Mouse (Mus musculus) liver, postnatal 0 days (tissue): Measurements from ENCODE around the gene Clcn3. TPM values are rescaled to one million over a fixed set of nuclear protein-coding genes. Genes with fewer than 3 reads are reported as not detected.
A peak's percentile ranks its signal among the peaks of the same experiment; 100 is the strongest.

Experiments
- ATAC-seq: fragments of 200-750 bp; cut with Nextera tagmentation; 2 replicates; pipeline ENCODE4 v1.8.0; 2017; ENCODE audit warnings: mild to moderate bottlenecking, moderate library complexity
- DNase-seq: peaks from one replicate; pipeline ENCODE4 v3.0.0-alpha.2; 2016
- H3K27ac ChIP-seq: fragments of 300-500 bp; sonication (generic); 2 replicates; pipeline ENCODE4 v1.5.1; 2014; ENCODE audit warnings: antibody characterized with exemption, moderate library complexity, mild to moderate bottlenecking, low read depth
- H3K27me3 ChIP-seq: fragments of 300-500 bp; sonication (generic); 2 replicates; pipeline ENCODE4 v1.6.1; 2014; ENCODE audit warnings: low read length, control low read depth, mixed read lengths; ENCODE audit not compliant: insufficient read depth
- H3K36me3 ChIP-seq: fragments of 300-500 bp; sonication (generic); replicated peaks from 2 replicates; pipeline ENCODE4 v1.6.1; 2014; ENCODE audit warnings: mild to moderate bottlenecking, control low read depth, low read length, moderate library complexity, mixed read lengths; ENCODE audit not compliant: insufficient read depth
- H3K4me1 ChIP-seq: fragments of 300-500 bp; sonication (generic); 2 replicates; pipeline ENCODE4 v1.6.1; 2014; ENCODE audit warnings: antibody characterized with exemption, mild to moderate bottlenecking, control low read depth; ENCODE audit not compliant: insufficient read depth
- H3K4me2 ChIP-seq: fragments of 300-500 bp; sonication (generic); 2 replicates; pipeline ENCODE4 v1.6.1; 2014; ENCODE audit warnings: low read depth, mild to moderate bottlenecking, low read length, moderate library complexity, mixed read lengths
- H3K4me3 ChIP-seq: fragments of 300-500 bp; sonication (generic); 2 replicates; pipeline ENCODE4 v1.5.1; 2014; ENCODE audit warnings: low read depth, low read length
- H3K9ac ChIP-seq: fragments of 300-500 bp; sonication (generic); replicated peaks from 2 replicates; pipeline ENCODE4 v1.6.1; 2014; ENCODE audit warnings: mild to moderate bottlenecking, moderate library complexity
- H3K9me3 ChIP-seq: fragments of 300-500 bp; sonication (generic); 2 replicates; pipeline ENCODE4 v1.6.1; 2016; ENCODE audit warnings: mild to moderate bottlenecking, control low read depth, low read length, mixed read lengths
- CTCF ChIP-seq: sonication (generic); IDR thresholded peaks from 2 replicates; pipeline ENCODE4 v1.5.1; 2016; ENCODE audit warnings: antibody characterized with exemption, low read depth
- EP300 ChIP-seq: IDR thresholded peaks from 2 replicates; pipeline ENCODE4 v1.6.1; 2016; ENCODE audit warnings: antibody characterized with exemption, low read depth, mild to moderate bottlenecking
- WGBS: fragments of 180-500 bp; shearing (Covaris S2); extraction: QIAGEN DNeasy Blood & Tissue Kit; methylation state at CpG from one replicate; pipeline ENCODE4 v1.1.7; 2014; ENCODE audit not compliant: insufficient replicate concordance; 5-methylcytosine and 5-hydroxymethylcytosine counted together
- polyA plus RNA-seq: library from polyadenylated mRNA; unstranded; fragments of >200 nt; fragmentation: Nextera tagmentation; extraction: Ambion mirVana; gene quantifications from 2 replicates; pipeline ENCODE4 v1.2.1, GENCODE M21; 2015

Gene Clcn3
- polyA plus RNA-seq, 1 experiment from 2014 or later = 23.3 TPM

- Histone ChIP-seq H3K4me3 (no peak overlapping the region), H3K27me3 (no peaks in the 10 kb centered on the region), H3K4me2 (no peak overlapping the region), H3K4me1 (peaks cover 21% of the 10 kb centered on the region), H3K9me3 (no peaks in the 10 kb centered on the region), H3K27ac (no peak overlapping the region), H3K36me3 (no peaks in the 10 kb centered on the region), H3K9ac (no peak overlapping the region)
- TF ChIP-seq EP300 (no peak), CTCF (no peak)
- 62% methylated on average over 3 of the region's 3 CpGs for WGBS
- DNase-seq (no peak), ATAC-seq (no peak)
Observed at GRCm38 (mm10) chr8:60962763-60963162, 20.3 kb downstream of the Clcn3 start.

- H3K27ac ChIP-seq = peak overlapping the region; percentile 37
- peak; percentile 34 for DNase-seq
- no peaks in the 10 kb centered on the region for H3K36me3 ChIP-seq
- no peaks in the 10 kb centered on the region for H3K27me3 ChIP-seq
- H3K9ac ChIP-seq = no peak overlapping the region
- ATAC-seq = peak; percentile 55
- 48% methylated on average over 7 of the region's 7 CpGs for whole genome bisulfite sequencing
- no peak overlapping the region for H3K4me3 ChIP-seq
- peaks cover 16% of the 10 kb centered on the region for H3K4me1 ChIP-seq
- no peaks in the 10 kb centered on the region for H3K9me3 ChIP-seq
- peak overlapping the region; percentile 47 for H3K4me2 ChIP-seq
- TF ChIP-seq EP300 (no peak; the same call in 1 of the 2 replicates), CTCF (no peak)
Observed at GRCm38 (mm10) chr8:60956847-60957246, 26.3 kb downstream of the Clcn3 start.

GRCm38 (mm10) chr8:60954281-60955014 is 28.7 kb downstream of the Clcn3 start:
- peaks cover 25% of the 10 kb centered on the region for H3K4me1 ChIP-seq
- WGBS = 12% methylated on average over 15 of the region's 15 CpGs
- H3K36me3 ChIP-seq = no peaks in the 10 kb centered on the region
- no peaks in the 10 kb centered on the region for H3K9me3 ChIP-seq
- H3K4me2 ChIP-seq = peak overlapping the region; percentile 68
- no peaks in the 10 kb centered on the region for H3K27me3 ChIP-seq
- TF ChIP-seq CTCF (no peak), EP300 (peak; percentile 96)
- ATAC-seq = peak; percentile 94
- H3K9ac ChIP-seq = peak overlapping the region; percentile 65
- H3K4me3 ChIP-seq = peak overlapping the region; percentile 50
- DNase-seq = peak; percentile 81
- H3K27ac ChIP-seq = peak overlapping the region; percentile 91

GRCm38 (mm10) chr8:60952803-60953202 is 30.3 kb downstream of the Clcn3 start:
- DNase-seq (no peak), ATAC-seq (no peak)
- H3K4me3 ChIP-seq = peak overlapping the region; percentile 37
- peak overlapping the region; percentile 35; the same call in 1 of the 2 replicates for H3K9ac ChIP-seq
- peak; percentile 21; the same call in 1 of the 2 replicates for TF ChIP-seq EP300
- no peak for TF ChIP-seq CTCF
- no peaks in the 10 kb centered on the region for H3K9me3 ChIP-seq
- H3K27me3 ChIP-seq = no peaks in the 10 kb centered on the region
- WGBS = 47% methylated on average over 5 of the region's 5 CpGs
- no peaks in the 10 kb centered on the region for H3K36me3 ChIP-seq
- H3K4me1 ChIP-seq = peaks cover 27% of the 10 kb centered on the region
- peak overlapping the region; percentile 56 for H3K27ac ChIP-seq
- H3K4me2 ChIP-seq = peak overlapping the region; percentile 56

- DNase-seq = no peak
- Histone ChIP-seq H3K4me2 (peak overlapping the region; percentile 56), H3K4me3 (no peak overlapping the region), H3K36me3 (no peaks in the 10 kb centered on the region), H3K27me3 (no peaks in the 10 kb centered on the region), H3K4me1 (peaks cover 21% of the 10 kb centered on the region), H3K27ac (no peak overlapping the region), H3K9ac (no peak overlapping the region), H3K9me3 (no peaks in the 10 kb centered on the region)
- ATAC-seq = no peak
- WGBS = 100% methylated on average over 1 of the region's 1 CpGs
- TF ChIP-seq CTCF (no peak), EP300 (no peak)
Observed at GRCm38 (mm10) chr8:60951757-60952156, 31.3 kb downstream of the Clcn3 start.

- Histone ChIP-seq H3K9ac (no peak overlapping the region), H3K36me3 (no peaks in the 10 kb centered on the region), H3K27me3 (no peaks in the 10 kb centered on the region), H3K4me3 (0 out of 2 replicates have a peak overlapping the region, but pooled peaks have one; percentile 7), H3K9me3 (no peaks in the 10 kb centered on the region), H3K27ac (no peak overlapping the region), H3K4me2 (peak overlapping the region; percentile 55), H3K4me1 (peaks cover 20% of the 10 kb centered on the region)
- no peak for DNase-seq
- 79% methylated on average over 4 of the region's 4 CpGs for WGBS
- no peak for ATAC-seq
- TF ChIP-seq CTCF (no peak), EP300 (no peak)
Observed at GRCm38 (mm10) chr8:60951271-60951670, 31.8 kb downstream of the Clcn3 start.
